Mouse (Mus musculus) hindbrain, postnatal 0 days (tissue): Measurements from ENCODE around the gene Zfp189. TPM values are rescaled to one million over a fixed set of nuclear protein-coding genes. Genes with fewer than 3 reads are reported as not detected.

Source experiments
- ATAC-seq: fragments of 200-750 bp; cut with Nextera tagmentation; 2 replicates; pipeline ENCODE4 v1.8.0; 2017; ENCODE audit warnings: mild to moderate bottlenecking, moderate TSS enrichment, moderate library complexity
- DNase-seq: peaks from one replicate; pipeline ENCODE4 v3.0.0-alpha.2; 2015; ENCODE audit warnings: low spot score
- H3K27ac ChIP-seq: fragments of 300-500 bp; sonication (generic); 2 replicates; pipeline ENCODE4 v1.5.1; 2014; ENCODE audit warnings: mild to moderate bottlenecking
- H3K27me3 ChIP-seq: fragments of 300-500 bp; sonication (generic); 2 replicates; pipeline ENCODE4 v1.6.1; 2014; ENCODE audit warnings: low read length, mixed read lengths; ENCODE audit not compliant: insufficient read depth
- H3K36me3 ChIP-seq: fragments of 300-500 bp; sonication (generic); 2 replicates; pipeline ENCODE4 v1.6.1; 2014; ENCODE audit warnings: low read length, mixed read lengths; ENCODE audit not compliant: insufficient read depth
- H3K4me1 ChIP-seq: fragments of 300-500 bp; sonication (generic); 2 replicates; pipeline ENCODE4 v1.6.1; 2014; ENCODE audit warnings: antibody characterized with exemption, low read length, mixed read lengths; ENCODE audit not compliant: insufficient read depth
- H3K4me2 ChIP-seq: fragments of 300-500 bp; sonication (generic); 2 replicates; pipeline ENCODE4 v1.6.1; 2014; ENCODE audit warnings: low read depth, mild to moderate bottlenecking, low read length, moderate library complexity, mixed read lengths
- H3K4me3 ChIP-seq: fragments of 300-500 bp; sonication (generic); 2 replicates; pipeline ENCODE4 v1.5.1; 2014; ENCODE audit warnings: low read length
- H3K9ac ChIP-seq: fragments of 300-500 bp; sonication (generic); replicated peaks from 2 replicates; pipeline ENCODE4 v1.6.1; 2014; ENCODE audit warnings: mild to moderate bottlenecking, low read length, moderate library complexity, mixed read lengths
- H3K9me3 ChIP-seq: fragments of 300-500 bp; sonication (generic); 2 replicates; pipeline ENCODE4 v1.6.1; 2016; ENCODE audit warnings: low read length, mixed read lengths
- CTCF ChIP-seq: IDR thresholded peaks from 2 replicates; pipeline ENCODE4 v1.5.1; 2016; ENCODE audit warnings: antibody characterized with exemption, control low read depth, low read depth
- WGBS: fragments of 180-500 bp; shearing (Covaris S2); extraction: QIAGEN DNeasy Blood & Tissue Kit; methylation state at CpG from one replicate; pipeline ENCODE4 v1.1.7; 2014; 5-methylcytosine and 5-hydroxymethylcytosine counted together
- polyA plus RNA-seq: library from polyadenylated mRNA; unstranded; fragments of >200 nt; fragmentation: Nextera tagmentation; extraction: Ambion mirVana; gene quantifications from 2 replicates; pipeline ENCODE4 v1.2.1, GENCODE M21; 2015
- total RNA-seq: library from RNA; depleted of rRNA; stranded (reverse); fragments of >200 nt; gene quantifications from 2 replicates; pipeline ENCODE4 v1.2.3, GENCODE M21; 2014

Gene Zfp189
- total and polyA plus RNA-seq, 2 experiments from 2014 or later = 5.1 to 5.2 TPM

DNA sequence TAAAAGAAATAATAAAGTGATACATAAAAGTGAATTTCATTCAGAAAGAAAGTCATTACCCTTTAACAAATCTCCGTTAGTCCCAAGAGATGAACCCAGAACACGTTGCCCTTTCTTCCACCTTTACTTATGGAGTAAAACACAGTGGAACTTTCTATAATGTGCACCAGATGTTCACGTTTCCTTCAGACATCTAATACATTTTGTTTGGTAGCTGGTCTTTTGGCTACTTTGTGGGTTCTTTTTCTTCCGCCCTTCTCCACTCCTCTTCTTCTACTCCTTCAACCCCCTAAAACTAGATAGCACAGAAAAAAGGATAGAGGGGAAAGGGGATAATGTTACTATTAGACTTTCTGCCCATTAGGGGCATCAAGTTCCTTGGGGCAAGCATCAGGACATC lies 8.3 kb upstream of the Zfp189 start:
- H3K4me3 ChIP-seq = no peak overlapping the region
- H3K9me3 ChIP-seq = no peaks in the 10 kb centered on the region
- H3K9ac ChIP-seq = no peak overlapping the region
- no peak overlapping the region for H3K27ac ChIP-seq
- DNase-seq (no peak), ATAC-seq (no peak)
- WGBS = 89% methylated on average over 4 of the region's 4 CpGs
- no peaks in the 10 kb centered on the region for H3K27me3 ChIP-seq
- no peak overlapping the region for H3K4me2 ChIP-seq
- peaks cover 17% of the 10 kb centered on the region; the same call in 1 of the 2 replicates for H3K36me3 ChIP-seq
- no peak for TF ChIP-seq CTCF
- no peaks in the 10 kb centered on the region for H3K4me1 ChIP-seq

- no peaks in the 10 kb centered on the region for H3K27me3 ChIP-seq
- H3K4me3 ChIP-seq = no peak overlapping the region
- WGBS = 98% methylated on average over 6 of the region's 6 CpGs
- no peak for TF ChIP-seq CTCF
- no peaks in the 10 kb centered on the region for H3K9me3 ChIP-seq
- no peak for ATAC-seq
- no peak overlapping the region for H3K9ac ChIP-seq
- no peak for DNase-seq
- no peaks in the 10 kb centered on the region for H3K4me1 ChIP-seq
- no peak overlapping the region for H3K27ac ChIP-seq
- H3K4me2 ChIP-seq = no peak overlapping the region
- H3K36me3 ChIP-seq = peaks cover 17% of the 10 kb centered on the region; the same call in 1 of the 2 replicates
These were observed 6.5 kb upstream of the Zfp189 start for GRCm38 (mm10) chr4:49514441-49514840.

DNA sequence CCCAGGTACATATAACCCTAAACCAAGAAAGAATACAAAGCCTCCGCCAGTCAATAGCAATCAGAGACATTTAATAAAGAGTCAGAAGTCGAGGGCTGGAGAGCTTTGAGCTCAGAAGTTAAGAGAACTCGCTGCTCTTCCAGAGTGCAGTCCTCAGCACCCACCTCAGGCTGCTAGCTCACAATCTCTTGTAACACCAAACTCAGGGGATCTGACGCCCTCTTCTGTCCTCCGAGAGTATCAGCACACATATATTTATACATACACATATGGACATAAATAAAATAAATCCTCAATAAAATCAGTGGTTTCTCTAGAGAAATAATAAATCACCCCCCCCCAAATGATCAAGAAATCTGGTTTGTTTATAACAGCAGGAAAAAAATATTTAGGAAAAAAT lies 1.5 kb upstream of the Zfp189 start:
- WGBS = 77% methylated on average over 5 of the region's 5 CpGs
- 0 out of 2 replicates have a peak, but pooled peaks have one; percentile 3 for TF ChIP-seq CTCF

DNA sequence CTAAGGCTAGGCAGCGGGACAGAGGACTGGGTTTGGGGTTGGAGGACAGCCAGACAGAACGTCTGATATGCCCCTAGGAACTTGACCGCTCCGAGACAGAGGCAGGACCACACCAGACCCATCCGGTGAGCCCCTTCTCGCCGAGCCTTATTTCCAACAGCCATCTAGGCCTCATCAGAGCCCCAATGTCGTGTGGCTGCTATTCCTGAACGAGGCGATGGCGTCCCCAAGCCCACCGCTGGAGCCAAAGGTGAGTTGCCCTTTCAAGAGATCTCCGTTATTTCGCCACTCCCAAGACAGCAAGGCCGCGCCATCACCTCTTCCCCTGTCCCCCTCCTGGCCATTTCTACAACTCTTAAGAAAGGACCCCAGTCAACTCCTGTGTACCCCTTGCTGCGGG lies 370 bp downstream of the Zfp189 start:
- Histone ChIP-seq H3K4me3 (peak overlapping the region; percentile 74), H3K36me3 (peaks cover 3% of the 10 kb centered on the region; the same call in 1 of the 2 replicates), H3K27me3 (no peaks in the 10 kb centered on the region), H3K4me1 (0 out of 2 replicates have a peak, but pooled peaks cover 7% of the 10 kb centered on the region), H3K9me3 (no peaks in the 10 kb centered on the region), H3K9ac (peak overlapping the region; percentile 61), H3K4me2 (peak overlapping the region; percentile 79), H3K27ac (peak overlapping the region; percentile 62; the same call in 1 of the 2 replicates)
- ATAC-seq (peak; percentile 81), DNase-seq (no peak)
- TF ChIP-seq CTCF = peak; percentile 45
- under 1% methylated on average over 17 of the region's 17 CpGs for WGBS

More for the DNA sequence above, 1.5 kb upstream of the Zfp189 start:
- Histone ChIP-seq H3K4me1 (0 out of 2 replicates have a peak, but pooled peaks cover 7% of the 10 kb centered on the region), H3K36me3 (peaks cover 3% of the 10 kb centered on the region; the same call in 1 of the 2 replicates), H3K4me3 (no peak overlapping the region), H3K27ac (no peak overlapping the region), H3K4me2 (peak overlapping the region; percentile 68), H3K9ac (no peak overlapping the region), H3K9me3 (no peaks in the 10 kb centered on the region), H3K27me3 (no peaks in the 10 kb centered on the region)
- no peak for ATAC-seq
- DNase-seq = peak; percentile 16

GRCm38 (mm10) chr4:49522576-49522975 lies 1.6 kb downstream of the Zfp189 start:
- Histone ChIP-seq H3K4me1 (0 out of 2 replicates have a peak, but pooled peaks cover 7% of the 10 kb centered on the region), H3K4me3 (no peak overlapping the region), H3K27ac (no peak overlapping the region), H3K4me2 (peak overlapping the region; percentile 79), H3K36me3 (peaks cover 3% of the 10 kb centered on the region; the same call in 1 of the 2 replicates), H3K27me3 (no peaks in the 10 kb centered on the region), H3K9ac (no peak overlapping the region), H3K9me3 (no peaks in the 10 kb centered on the region)
- ATAC-seq (no peak), DNase-seq (peak; percentile 5)
- no peak for TF ChIP-seq CTCF
- 43% methylated on average over 9 of the region's 9 CpGs for WGBS

DNA sequence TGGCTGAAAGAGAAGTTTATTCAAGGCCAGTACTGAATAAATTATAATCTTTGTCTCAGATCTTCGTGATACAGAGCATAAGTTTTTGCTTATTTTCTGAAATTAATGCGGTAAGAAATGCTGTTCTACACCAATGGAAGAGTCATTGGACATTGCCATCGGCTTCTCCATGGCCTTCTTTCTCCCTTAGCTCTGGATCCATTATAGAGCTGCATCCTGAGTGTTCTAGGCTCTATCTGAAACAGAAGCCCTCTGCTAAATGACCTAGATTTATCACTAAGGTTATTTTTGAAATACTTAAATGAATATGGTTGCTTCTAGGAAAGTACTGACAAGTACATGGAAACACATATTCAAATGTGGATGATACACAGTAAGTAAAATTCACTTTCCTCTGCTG lies 14.1 kb downstream of the Zfp189 start:
- H3K4me3 ChIP-seq = no peak overlapping the region
- H3K27me3 ChIP-seq = no peaks in the 10 kb centered on the region
- 91% methylated on average over 3 of the region's 3 CpGs for WGBS
- no peak for ATAC-seq
- peaks cover 11% of the 10 kb centered on the region for H3K36me3 ChIP-seq
- no peak for TF ChIP-seq CTCF
- H3K9me3 ChIP-seq = peaks cover 5% of the 10 kb centered on the region; the same call in 1 of the 2 replicates
- no peak for DNase-seq
- no peaks in the 10 kb centered on the region for H3K4me1 ChIP-seq
- no peak overlapping the region for H3K9ac ChIP-seq
- no peak overlapping the region for H3K27ac ChIP-seq
- H3K4me2 ChIP-seq = no peak overlapping the region

GRCm38 (mm10) chr4:49535675-49536294 lies 14.8 kb downstream of the Zfp189 start:
- ATAC-seq = no peak
- DNase-seq = no peak
- no peak overlapping the region for H3K27ac ChIP-seq

More at GRCm38 (mm10) chr4:49535675-49536294, 14.8 kb downstream of the Zfp189 start:
- no peak overlapping the region for H3K4me2 ChIP-seq
- H3K9ac ChIP-seq = no peak overlapping the region
- TF ChIP-seq CTCF = no peak
- no peaks in the 10 kb centered on the region for H3K27me3 ChIP-seq
- no peaks in the 10 kb centered on the region for H3K9me3 ChIP-seq
- H3K4me1 ChIP-seq = no peaks in the 10 kb centered on the region
- peaks cover 5% of the 10 kb centered on the region for H3K36me3 ChIP-seq
- WGBS = 94% methylated on average over 4 of the region's 4 CpGs
- no peak overlapping the region for H3K4me3 ChIP-seq
